Mouse (Mus musculus) liver, adult 2 months (tissue): ENCODE results near the gene Ankrd11.

Source experiments
- CTCF ChIP-seq: fragments of 200-500 bp; IDR thresholded peaks from 2 replicates; pipeline ENCODE4 v1.5.1; 2011; ENCODE audit warnings: low read depth, low read length, control low read depth
- POLR2A ChIP-seq: fragments of 200-500 bp; IDR thresholded peaks from 2 replicates; pipeline ENCODE4 v1.6.1; 2011; ENCODE audit warnings: low read length, control low read depth; ENCODE audit not compliant: insufficient read depth; ENCODE audit errors: extremely low read depth

DNA sequence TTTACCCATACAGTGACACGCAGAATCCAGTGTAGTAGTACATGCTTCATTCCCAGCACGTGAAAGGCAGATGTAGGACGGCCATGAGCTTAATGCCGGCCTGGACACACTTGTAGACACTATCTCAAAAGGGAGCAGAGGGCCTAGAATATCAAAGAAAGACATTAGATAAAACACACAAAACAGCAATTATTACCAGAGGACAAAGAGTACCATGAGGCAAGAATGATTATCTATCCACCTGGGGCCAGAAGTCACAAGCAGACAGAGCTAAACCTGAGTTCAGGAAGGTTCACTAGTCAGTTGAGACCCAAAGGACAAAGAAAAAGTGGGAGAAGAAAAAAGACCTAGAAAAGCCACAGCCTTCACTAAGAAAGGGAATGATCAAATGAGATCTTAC, 24.9 kb downstream of the Ankrd11 start:
- no peak for TF ChIP-seq CTCF
- no peak for TF ChIP-seq POLR2A
